Mouse (Mus musculus): ENCODE measurements at regions not wholly inside any gene's neighbourhood (a gene's known extent, or its start where the extent isn't known, plus 50 kb on each side); places are given as distances from the start of the nearest gene placed in this dataset.
A peak's percentile ranks its signal among the peaks of the same experiment; 100 is the strongest.

DNA sequence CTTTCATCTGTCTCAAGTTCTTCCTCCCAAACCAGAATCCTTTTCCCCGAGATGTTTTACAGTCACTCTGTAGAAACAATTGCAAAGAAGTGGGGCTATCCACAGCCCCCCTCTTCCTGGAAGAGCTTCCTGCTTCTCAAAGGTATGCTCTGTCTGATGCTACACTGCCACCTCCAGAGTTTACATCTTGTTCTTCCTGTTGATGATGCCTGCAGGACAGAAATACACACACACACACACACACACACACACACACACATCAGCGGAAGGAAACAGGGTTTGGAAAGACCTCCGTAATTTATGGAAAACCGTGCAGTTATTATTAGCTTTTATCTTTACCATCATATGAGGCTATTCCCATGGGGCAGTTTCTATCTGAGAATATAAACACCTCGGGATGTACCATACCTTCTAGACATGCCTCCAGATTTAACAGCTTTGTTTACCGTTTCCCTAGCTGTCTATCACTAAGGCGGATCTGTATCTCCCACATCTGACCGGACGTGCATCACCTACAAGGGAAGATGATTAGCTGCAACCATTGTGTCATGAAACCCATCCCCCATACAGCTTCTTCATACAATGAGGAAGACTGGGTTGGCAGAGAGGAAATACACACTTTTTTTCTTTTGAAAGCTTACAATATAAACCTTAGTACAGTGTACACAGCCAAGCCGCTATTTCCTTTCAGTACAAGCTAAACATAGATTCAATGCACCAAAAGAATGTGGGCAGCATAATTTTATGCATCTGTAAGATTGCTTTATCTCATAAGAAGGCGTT lies 288.6 kb downstream of the Plk2 start:
- ATAC-seq: no peak
- no peaks in the 10 kb centered on the region for H3K4me1 ChIP-seq (replicated peaks; ENCODE audit: control insufficient read depth, insufficient read depth, low read length)
- H3K4me2 ChIP-seq (ENCODE audit: low read length): no peak overlapping the region
- H3K9ac ChIP-seq (replicated peaks; ENCODE audit: low read depth, low read length): no peak overlapping the region
- H3K27me3 ChIP-seq (replicated peaks; ENCODE audit: control insufficient read depth, insufficient read depth, low read length): no peaks in the 10 kb centered on the region
- WGBS: 78% methylated on average over 11 of the region's 11 CpGs
- H3K27ac ChIP-seq (ENCODE audit: low read length): no peak overlapping the region
- H3K9me3 ChIP-seq (ENCODE audit: control insufficient read depth, low read length): no peaks in the 10 kb centered on the region
- no peaks in the 10 kb centered on the region for H3K36me3 ChIP-seq (ENCODE audit: control insufficient read depth, insufficient read depth)
- no peak overlapping the region for H3K4me3 ChIP-seq (replicated peaks; ENCODE audit: low read length)

DNA sequence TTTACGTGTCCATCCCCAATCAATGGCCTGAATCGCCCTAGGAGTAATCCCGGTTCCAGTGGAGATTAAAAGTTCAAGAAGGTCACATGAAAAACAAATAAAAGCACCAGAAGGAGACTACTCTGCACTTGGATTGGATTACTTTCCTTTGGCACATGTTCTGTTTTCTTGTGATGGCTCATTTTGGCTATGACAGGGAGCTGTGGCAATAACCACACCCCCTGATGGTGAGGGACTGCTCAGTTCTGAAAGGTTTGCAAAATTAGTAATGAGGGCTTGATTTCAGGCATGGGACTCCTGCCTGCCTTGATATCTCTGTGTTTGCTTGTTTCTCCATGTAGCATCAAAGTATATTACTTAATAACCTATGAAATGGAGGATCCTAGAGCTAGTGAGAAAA lies 293.9 kb downstream of the Plk2 start:
- no peaks in the 10 kb centered on the region for H3K9me3 ChIP-seq (ENCODE audit: control insufficient read depth, low read length)
- no peak overlapping the region for H3K4me2 ChIP-seq (ENCODE audit: low read length)
- no peaks in the 10 kb centered on the region for H3K27me3 ChIP-seq (replicated peaks; ENCODE audit: control insufficient read depth, insufficient read depth, low read length)
- whole genome bisulfite sequencing: 47% methylated on average over 3 of the region's 3 CpGs
- no peak for ATAC-seq
- peaks cover 11% of the 10 kb centered on the region for H3K4me1 ChIP-seq (replicated peaks; ENCODE audit: control insufficient read depth, insufficient read depth, low read length)
- no peak overlapping the region for H3K4me3 ChIP-seq (replicated peaks; ENCODE audit: low read length)
- no peak overlapping the region for H3K27ac ChIP-seq (ENCODE audit: low read length)
- no peak overlapping the region for H3K9ac ChIP-seq (replicated peaks; ENCODE audit: low read depth, low read length)
- no peaks in the 10 kb centered on the region for H3K36me3 ChIP-seq (ENCODE audit: control insufficient read depth, insufficient read depth)

DNA sequence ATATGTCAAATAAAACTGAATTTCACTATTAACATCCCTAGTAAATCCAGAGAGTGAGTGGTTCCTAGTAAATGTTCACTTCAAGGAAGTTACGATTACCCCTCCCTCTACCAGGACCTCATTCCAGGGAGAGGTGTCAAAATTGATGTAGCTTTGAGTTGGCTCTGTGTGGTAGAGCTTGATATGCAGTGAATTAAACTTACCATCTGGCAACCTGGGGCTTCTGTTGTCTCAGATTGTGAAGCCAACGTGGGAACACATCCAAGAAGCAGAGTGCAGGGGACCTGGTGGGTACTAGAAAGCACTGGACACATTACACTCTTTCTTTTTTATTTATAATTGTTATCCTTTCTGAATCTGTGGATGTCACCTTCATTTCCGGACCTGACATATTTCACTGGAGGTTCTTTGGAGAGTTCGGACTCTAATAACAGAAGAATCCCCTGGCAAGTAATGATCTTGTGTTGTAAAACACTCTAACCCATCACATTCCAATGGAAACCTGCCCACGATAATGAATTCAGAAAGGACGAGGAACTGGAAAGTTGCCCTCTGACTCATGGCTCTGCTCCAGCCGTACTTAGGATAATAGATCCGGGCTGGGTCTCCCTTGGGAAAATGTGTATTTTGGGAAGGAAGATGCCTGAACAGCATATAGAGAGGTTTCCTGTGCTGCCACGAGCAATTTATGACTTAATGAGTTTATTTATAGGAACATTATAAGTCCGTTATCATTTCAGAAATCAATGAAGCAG lies 295.8 kb downstream of the Plk2 start:
- peak; percentile 80 for ATAC-seq
- no peaks in the 10 kb centered on the region for H3K27me3 ChIP-seq (replicated peaks; ENCODE audit: control insufficient read depth, insufficient read depth, low read length)
- H3K9ac ChIP-seq (replicated peaks; ENCODE audit: low read depth, low read length): no peak overlapping the region
- no peaks in the 10 kb centered on the region for H3K9me3 ChIP-seq (ENCODE audit: control insufficient read depth, low read length)
- H3K4me1 ChIP-seq (replicated peaks; ENCODE audit: control insufficient read depth, insufficient read depth, low read length): peaks cover 11% of the 10 kb centered on the region
- no peak overlapping the region for H3K27ac ChIP-seq (ENCODE audit: low read length)
- H3K4me2 ChIP-seq (ENCODE audit: low read length): 0 out of 2 replicates have a peak overlapping the region, but pooled peaks have one; percentile 16
- H3K36me3 ChIP-seq (ENCODE audit: control insufficient read depth, insufficient read depth): no peaks in the 10 kb centered on the region
- no peak overlapping the region for H3K4me3 ChIP-seq (replicated peaks; ENCODE audit: low read length)
- 30% methylated on average over 10 of the region's 10 CpGs for WGBS

DNA sequence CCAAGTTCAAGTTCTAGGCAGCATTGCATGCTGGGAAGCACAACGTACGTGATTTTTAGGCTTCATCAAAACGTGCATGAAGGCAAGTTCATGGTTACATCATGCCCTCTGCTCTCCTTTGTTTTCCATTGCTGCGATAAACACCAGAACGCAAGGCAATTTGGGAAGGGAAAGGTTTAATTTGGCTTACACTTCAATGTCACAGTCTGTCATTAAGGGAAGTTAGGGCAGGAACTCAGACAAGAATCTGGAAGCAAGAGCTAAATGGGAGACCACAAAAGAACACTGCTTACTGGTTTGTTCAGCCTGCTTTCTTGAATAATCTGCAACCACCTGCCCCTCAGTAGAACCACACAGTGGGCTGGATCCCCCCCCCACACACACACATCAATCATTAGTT lies 297.9 kb downstream of the Plk2 start:
- Histone ChIP-seq H3K4me2 (ENCODE audit: low read length) (no peak overlapping the region), H3K36me3 (ENCODE audit: control insufficient read depth, insufficient read depth) (no peaks in the 10 kb centered on the region), H3K9me3 (ENCODE audit: control insufficient read depth, low read length) (no peaks in the 10 kb centered on the region), H3K27me3 (replicated peaks; ENCODE audit: control insufficient read depth, insufficient read depth, low read length) (no peaks in the 10 kb centered on the region), H3K4me1 (replicated peaks; ENCODE audit: control insufficient read depth, insufficient read depth, low read length) (peaks cover 11% of the 10 kb centered on the region), H3K4me3 (replicated peaks; ENCODE audit: low read length) (no peak overlapping the region), H3K27ac (ENCODE audit: low read length) (no peak overlapping the region), H3K9ac (replicated peaks; ENCODE audit: low read depth, low read length) (no peak overlapping the region)
- 36% methylated on average over 5 of the region's 5 CpGs for WGBS
- peak; percentile 16; the same call in 1 of the 2 replicates for ATAC-seq

DNA sequence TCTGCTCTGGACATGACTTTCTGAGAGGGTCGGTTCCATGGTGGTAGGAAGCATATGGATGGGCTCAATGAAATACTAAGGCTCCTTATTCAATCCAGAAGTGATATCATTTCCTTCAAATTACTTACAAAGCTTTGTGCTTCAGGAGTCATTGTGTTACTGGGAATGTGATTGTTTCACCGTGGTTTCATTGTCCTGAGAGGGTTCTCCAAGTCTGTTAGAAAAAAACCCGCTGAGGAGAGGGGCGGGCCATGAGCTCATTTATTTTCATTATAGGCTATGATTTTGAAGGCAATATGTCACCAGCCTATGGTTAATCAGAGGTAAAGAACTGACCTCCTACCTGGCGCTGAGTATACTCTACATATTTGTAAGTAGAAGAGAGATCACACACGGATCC lies 300.0 kb downstream of the Plk2 start:
- no peaks in the 10 kb centered on the region for H3K27me3 ChIP-seq (replicated peaks; ENCODE audit: control insufficient read depth, insufficient read depth, low read length)
- H3K9me3 ChIP-seq (ENCODE audit: control insufficient read depth, low read length): no peaks in the 10 kb centered on the region
- ATAC-seq: no peak
- no peak overlapping the region for H3K4me2 ChIP-seq (ENCODE audit: low read length)
- no peak overlapping the region for H3K4me3 ChIP-seq (replicated peaks; ENCODE audit: low read length)
- peaks cover 11% of the 10 kb centered on the region for H3K4me1 ChIP-seq (replicated peaks; ENCODE audit: control insufficient read depth, insufficient read depth, low read length)
- WGBS: 62% methylated on average over 6 of the region's 6 CpGs
- no peak overlapping the region for H3K27ac ChIP-seq (ENCODE audit: low read length)
- H3K9ac ChIP-seq (replicated peaks; ENCODE audit: low read depth, low read length): no peak overlapping the region
- no peaks in the 10 kb centered on the region for H3K36me3 ChIP-seq (ENCODE audit: control insufficient read depth, insufficient read depth)

DNA sequence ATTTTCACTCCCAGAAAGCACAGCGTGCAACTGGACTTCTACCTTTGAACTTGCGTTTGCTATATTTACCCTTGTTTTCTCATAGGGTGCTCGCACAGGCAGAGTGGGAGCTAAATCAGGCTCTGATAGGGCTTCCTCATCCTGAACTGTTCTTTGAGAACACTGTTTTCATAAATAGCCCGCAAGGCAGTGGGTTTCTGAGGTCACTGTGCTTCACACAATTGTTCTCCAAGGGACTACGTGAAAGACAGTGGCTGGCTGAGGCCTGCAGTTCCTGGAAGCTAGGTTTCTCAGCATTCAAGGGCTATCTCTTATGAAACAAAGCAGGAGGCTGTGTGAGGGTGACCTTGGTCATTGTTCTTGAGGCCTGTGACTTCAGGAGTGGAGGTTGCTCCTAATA lies 301.7 kb downstream of the Plk2 start:
- no peaks in the 10 kb centered on the region for H3K9me3 ChIP-seq (ENCODE audit: control insufficient read depth, low read length)
- no peak overlapping the region for H3K9ac ChIP-seq (replicated peaks; ENCODE audit: low read depth, low read length)
- H3K4me1 ChIP-seq (replicated peaks; ENCODE audit: control insufficient read depth, insufficient read depth, low read length): no peaks in the 10 kb centered on the region
- H3K4me3 ChIP-seq (replicated peaks; ENCODE audit: low read length): no peak overlapping the region
- 81% methylated on average over 5 of the region's 5 CpGs for WGBS
- no peaks in the 10 kb centered on the region for H3K36me3 ChIP-seq (ENCODE audit: control insufficient read depth, insufficient read depth)
- no peak for ATAC-seq
- H3K4me2 ChIP-seq (ENCODE audit: low read length): no peak overlapping the region
- no peaks in the 10 kb centered on the region for H3K27me3 ChIP-seq (replicated peaks; ENCODE audit: control insufficient read depth, insufficient read depth, low read length)
- H3K27ac ChIP-seq (ENCODE audit: low read length): no peak overlapping the region

DNA sequence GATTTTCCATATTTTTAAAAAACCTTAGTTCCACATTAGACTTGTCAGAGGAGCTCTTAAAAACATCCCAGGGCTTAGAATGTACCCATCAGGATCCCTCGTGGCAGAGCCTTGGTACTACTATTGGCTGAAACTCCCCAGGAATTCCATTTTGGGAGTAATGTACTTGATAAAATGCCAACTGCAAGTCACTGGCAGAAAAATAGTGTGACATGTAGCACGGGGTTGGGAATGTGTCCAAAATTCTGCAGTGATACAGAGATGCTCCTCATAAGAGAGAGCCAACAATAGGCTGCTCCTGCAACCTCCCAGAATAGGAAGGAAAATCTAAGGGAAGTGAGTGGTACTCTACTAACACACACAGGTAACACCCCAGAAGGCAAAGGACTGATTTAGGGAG lies 309.4 kb downstream of the Plk2 start:
- Histone ChIP-seq H3K9ac (replicated peaks; ENCODE audit: low read depth, low read length) (no peak overlapping the region), H3K27ac (ENCODE audit: low read length) (peak overlapping the region; percentile 50; the same call in 1 of the 2 replicates), H3K9me3 (ENCODE audit: control insufficient read depth, low read length) (no peaks in the 10 kb centered on the region), H3K36me3 (ENCODE audit: control insufficient read depth, insufficient read depth) (no peaks in the 10 kb centered on the region), H3K4me1 (replicated peaks; ENCODE audit: control insufficient read depth, insufficient read depth, low read length) (peaks cover 6% of the 10 kb centered on the region), H3K4me3 (replicated peaks; ENCODE audit: low read length) (no peak overlapping the region), H3K27me3 (replicated peaks; ENCODE audit: control insufficient read depth, insufficient read depth, low read length) (no peaks in the 10 kb centered on the region), H3K4me2 (ENCODE audit: low read length) (no peak overlapping the region)
- peak; percentile 77 for ATAC-seq
- 38% methylated on average over 2 of the region's 2 CpGs for WGBS

DNA sequence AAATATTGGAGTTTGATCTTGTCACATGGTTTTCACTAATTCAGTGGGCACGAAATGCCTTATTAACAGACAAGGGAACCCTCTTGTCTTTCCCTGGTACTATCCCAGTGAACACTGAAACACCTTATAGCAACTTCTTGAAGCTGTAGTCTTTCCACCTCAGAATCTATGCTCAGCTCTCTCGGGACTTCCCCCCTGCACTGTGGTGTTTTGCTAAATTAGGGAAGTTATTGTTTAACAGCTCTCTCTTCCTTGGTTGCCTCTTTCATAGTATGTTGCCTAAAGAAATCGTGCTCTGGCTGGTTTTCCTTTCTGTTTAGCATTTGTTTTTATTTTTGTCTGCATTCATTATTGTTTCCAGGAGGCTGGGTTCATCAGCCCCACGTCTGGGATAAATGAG lies 316.0 kb downstream of the Plk2 start:
- Histone ChIP-seq H3K27ac (ENCODE audit: low read length) (no peak overlapping the region), H3K4me2 (ENCODE audit: low read length) (no peak overlapping the region), H3K4me3 (replicated peaks; ENCODE audit: low read length) (no peak overlapping the region), H3K36me3 (ENCODE audit: control insufficient read depth, insufficient read depth) (no peaks in the 10 kb centered on the region), H3K4me1 (replicated peaks; ENCODE audit: control insufficient read depth, insufficient read depth, low read length) (no peaks in the 10 kb centered on the region), H3K9me3 (ENCODE audit: control insufficient read depth, low read length) (no peaks in the 10 kb centered on the region), H3K27me3 (replicated peaks; ENCODE audit: control insufficient read depth, insufficient read depth, low read length) (no peaks in the 10 kb centered on the region), H3K9ac (replicated peaks; ENCODE audit: low read depth, low read length) (no peak overlapping the region)
- no peak for ATAC-seq
- WGBS: 57% methylated on average over 4 of the region's 4 CpGs

DNA sequence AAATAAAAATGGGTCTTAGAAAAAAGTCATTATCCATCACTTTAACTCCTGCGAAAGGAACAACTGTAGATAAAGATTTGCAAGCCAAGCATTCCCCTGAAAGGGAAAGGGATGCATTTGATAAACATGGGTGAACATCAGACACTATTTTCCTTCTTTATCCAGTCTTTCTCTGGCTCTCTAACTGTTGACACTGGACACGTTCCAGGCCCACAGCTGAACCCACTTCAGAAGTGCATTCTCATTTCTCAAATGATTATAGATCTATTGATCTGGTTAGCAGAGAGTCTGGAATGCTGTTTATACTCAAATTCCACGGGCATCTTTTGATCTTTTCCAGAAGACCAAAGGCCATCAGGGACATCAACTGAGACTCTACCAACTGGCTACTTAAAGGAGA lies 317.7 kb downstream of the Plk2 start:
- H3K27me3 ChIP-seq (replicated peaks; ENCODE audit: control insufficient read depth, insufficient read depth, low read length): no peaks in the 10 kb centered on the region
- ATAC-seq: no peak
- H3K9ac ChIP-seq (replicated peaks; ENCODE audit: low read depth, low read length): no peak overlapping the region
- no peaks in the 10 kb centered on the region for H3K9me3 ChIP-seq (ENCODE audit: control insufficient read depth, low read length)
- WGBS: 80% methylated on average over 3 of the region's 3 CpGs
- no peak overlapping the region for H3K4me3 ChIP-seq (replicated peaks; ENCODE audit: low read length)
- H3K27ac ChIP-seq (ENCODE audit: low read length): no peak overlapping the region
- H3K4me2 ChIP-seq (ENCODE audit: low read length): no peak overlapping the region
- H3K4me1 ChIP-seq (replicated peaks; ENCODE audit: control insufficient read depth, insufficient read depth, low read length): no peaks in the 10 kb centered on the region
- H3K36me3 ChIP-seq (ENCODE audit: control insufficient read depth, insufficient read depth): no peaks in the 10 kb centered on the region
